In genomic region chr13:34760518-34761287, GRCm38 (mm10) we compare ENCODE assay signal across 13 mouse cellular contexts. TPM values are rescaled to one million over a fixed set of nuclear protein-coding genes. Genes with fewer than 3 reads are reported as not detected.
DNase-seq lines count a peak whose midpoint lies in the region; ATAC-seq and TF ChIP-seq lines count a peak whose summit lies in the region.
"Had no signal": no experiment of that assay in that cellular context is flagged by ENCODE, and none has a peak within 500 bp of the region (broad histone marks: within the 10 kb centered on the region; RNA-seq: fewer than 3 reads in every experiment).

No protein-coding gene starts in this region.

- H3K9ac ChIP-seq in heart, adult 2 months (ENCODE audit: low read depth, low read length): no peak overlapping the region
- H3K9ac ChIP-seq in midbrain, embryonic 11.5 days (ENCODE audit: low read length): no peak overlapping the region
- H3K9ac ChIP-seq in midbrain, embryonic 15.5 days: no peak overlapping the region
- no peak overlapping the region for H3K9ac ChIP-seq in forebrain, embryonic 16.5 days (replicated peaks; ENCODE audit: low read depth, low read length)
- H3K9ac ChIP-seq: neural tube, embryonic 12.5 days had no signal

- ATAC-seq in midbrain, embryonic 11.5 days (ENCODE audit: low FRiP score): peak; percentile 85
- no peak for ATAC-seq in midbrain, embryonic 15.5 days (replicated peaks)
- ATAC-seq in forebrain, embryonic 16.5 days: peak; percentile 54
- ATAC-seq: lung, postnatal 0 days had no signal

- H3K79me2 ChIP-seq in heart, adult 2 months (replicated peaks; ENCODE audit: control insufficient read depth, insufficient read depth, low read length): no peaks in the 10 kb centered on the region

- no peak for TF ChIP-seq POLR2A in heart, adult 2 months (IDR thresholded peaks at IDR 0.05; ENCODE audit: insufficient read depth, low read depth, low read length)

- no peaks in the 10 kb centered on the region for H3K27me3 ChIP-seq in heart, adult 2 months (ENCODE audit: control insufficient read depth, insufficient read depth, low read length)
- H3K27me3 ChIP-seq in midbrain, embryonic 11.5 days (ENCODE audit: control insufficient read depth, insufficient read depth, low read length): no peaks in the 10 kb centered on the region
- H3K27me3 ChIP-seq in midbrain, embryonic 15.5 days (replicated peaks): no peaks in the 10 kb centered on the region
- H3K27me3 ChIP-seq in forebrain, embryonic 16.5 days (replicated peaks; ENCODE audit: control insufficient read depth, insufficient read depth, low read length): no peaks in the 10 kb centered on the region
- H3K27me3 ChIP-seq: neural tube, embryonic 12.5 days had no signal

- H3K36me3 ChIP-seq in heart, adult 2 months (ENCODE audit: control insufficient read depth, insufficient read depth, low read length): 0 out of 2 replicates have a peak, but pooled peaks cover 2% of the 10 kb centered on the region
- H3K36me3 ChIP-seq in midbrain, embryonic 11.5 days (ENCODE audit: control insufficient read depth, insufficient read depth, low read length): no peaks in the 10 kb centered on the region
- no peaks in the 10 kb centered on the region for H3K36me3 ChIP-seq in midbrain, embryonic 15.5 days (replicated peaks)
- H3K36me3 ChIP-seq in forebrain, embryonic 16.5 days (ENCODE audit: control insufficient read depth, insufficient read depth): no peaks in the 10 kb centered on the region
- H3K36me3 ChIP-seq: neural tube, embryonic 12.5 days had no signal

- H3K4me1 ChIP-seq in heart, adult 2 months (ENCODE audit: control insufficient read depth, insufficient read depth, low read length): peaks cover 8% of the 10 kb centered on the region
- H3K4me1 ChIP-seq in midbrain, embryonic 11.5 days (ENCODE audit: control insufficient read depth, insufficient read depth, low read length): peaks cover 8% of the 10 kb centered on the region
- peaks cover 8% of the 10 kb centered on the region; the same call in 1 of the 2 replicates for H3K4me1 ChIP-seq in midbrain, embryonic 15.5 days
- peaks cover 6% of the 10 kb centered on the region; the same call in 1 of the 2 replicates for H3K4me1 ChIP-seq in forebrain, embryonic 16.5 days (replicated peaks; ENCODE audit: control insufficient read depth, insufficient read depth, low read length)
- H3K4me1 ChIP-seq: neural tube, embryonic 12.5 days had no signal

- peak overlapping the region; percentile 8; the same call in 1 of the 2 replicates for H3K27ac ChIP-seq in heart, adult 2 months
- H3K27ac ChIP-seq in midbrain, embryonic 11.5 days (ENCODE audit: low read depth, low read length): peak overlapping the region; percentile 42; the same call in 1 of the 2 replicates
- no peak overlapping the region for H3K27ac ChIP-seq in midbrain, embryonic 15.5 days
- no peak overlapping the region for H3K27ac ChIP-seq in forebrain, embryonic 16.5 days (ENCODE audit: low read length)
- H3K27ac ChIP-seq: neural tube, embryonic 12.5 days had no signal

- no peak for DNase-seq in heart, adult 2 months
- no peak for DNase-seq in heart, adult 9 months (ENCODE audit: low spot score in 2 of 2)
- DNase-seq in midbrain, embryonic 11.5 days (ENCODE audit: low spot score, missing footprints): peak; percentile 88
- peak; percentile 26 for DNase-seq in mesoderm, embryonic 11.5 days (ENCODE audit: low read depth, low spot score)
- DNase-seq in left cerebral cortex, postnatal 10 days (ENCODE audit: extremely low spot score in 1 of 2, low spot score in 2 of 2): no peak
- no peak for DNase-seq in cerebellum, adult 11 months

- H3K4me3 ChIP-seq in heart, adult 2 months: no peak overlapping the region
- no peak overlapping the region for H3K4me3 ChIP-seq in midbrain, embryonic 11.5 days (ENCODE audit: low read depth, low read length)
- H3K4me3 ChIP-seq in midbrain, embryonic 15.5 days: no peak overlapping the region
- no peak overlapping the region for H3K4me3 ChIP-seq in forebrain, embryonic 16.5 days (replicated peaks; ENCODE audit: low read length)
- H3K4me3 ChIP-seq: neural tube, embryonic 12.5 days had no signal

- H3K9me3 ChIP-seq in midbrain, embryonic 11.5 days (ENCODE audit: control insufficient read depth, low read length): no peaks in the 10 kb centered on the region
- H3K9me3 ChIP-seq in midbrain, embryonic 15.5 days: no peaks in the 10 kb centered on the region
- H3K9me3 ChIP-seq in forebrain, embryonic 16.5 days (ENCODE audit: control insufficient read depth, low read length): no peaks in the 10 kb centered on the region
- H3K9me3 ChIP-seq: neural tube, embryonic 12.5 days had no signal

- TF ChIP-seq CTCF in heart, adult 2 months (IDR thresholded peaks at IDR 0.05): no peak

- peak overlapping the region; percentile 17; the same call in 1 of the 2 replicates for H3K4me2 ChIP-seq in midbrain, embryonic 11.5 days
- no peak overlapping the region for H3K4me2 ChIP-seq in midbrain, embryonic 15.5 days
- no peak overlapping the region for H3K4me2 ChIP-seq in forebrain, embryonic 16.5 days (ENCODE audit: low read length)
- H3K4me2 ChIP-seq: neural tube, embryonic 12.5 days had no signal

- intact Hi-C loops in heart, adult 2 months (cut with DNase I): no loop called here
- intact Hi-C loops in left cerebral cortex, postnatal 10 days (cut with DNase I): no loop called here

- no peak for TF ChIP-seq EP300 in heart, adult 2 months (IDR thresholded peaks at IDR 0.05; ENCODE audit: insufficient read depth, low read depth, low read length)

- 36% methylated on average over 7 of the region's 7 CpGs for WGBS in heart, adult 2 months
- WGBS in midbrain, embryonic 11.5 days: 2% methylated on average over 7 of the region's 7 CpGs
- 3% methylated on average over 7 of the region's 7 CpGs for whole genome bisulfite sequencing in midbrain, embryonic 15.5 days
- 5% methylated on average over 7 of the region's 7 CpGs for WGBS in forebrain, embryonic 16.5 days

RNA-seq across cellular contexts. Expression of gene Fam50b, which starts 26.1 kb away (rescaled TPM):
- not detected for total RNA-seq in heart, adult 2 months (2021)
- polyA plus RNA-seq in heart, adult 2 months (2012; rRNA removed): 0.18 TPM in 1 of 2 replicates, not detected in the other
- polyA plus RNA-seq in midbrain, embryonic 11.5 days (2014; fragmentation: Nextera tagmentation; extraction: Ambion mirVana): not detected in 2 replicates
- polyA plus RNA-seq in midbrain, embryonic 15.5 days (2015; fragmentation: Nextera tagmentation; extraction: Ambion mirVana): 0.13 TPM in 1 of 2 replicates, not detected in the other
- polyA plus RNA-seq in forebrain, embryonic 16.5 days (2015; fragmentation: Nextera tagmentation; extraction: Ambion mirVana): not detected in 2 replicates
- total RNA-seq in left cerebral cortex, postnatal 10 days (2021): not detected
- total RNA-seq: layer of hippocampus, adult 18-20 months had no signal
- polyA plus RNA-seq: C2C12; frontal cortex, adult 2 months; neural tube, embryonic 12.5 days had no signal

Comparison
In these comparisons a context has a peak if more than half of its experiments do, and no peak if none do; other contexts are left out.
1. H3K27ac ChIP-seq: peak in heart, adult 2 months (single experiment) and midbrain, embryonic 11.5 days (single experiment); none in midbrain, embryonic 15.5 days (single experiment) and forebrain, embryonic 16.5 days (single experiment).
2. DNase-seq: peak in midbrain, embryonic 11.5 days (single experiment) and mesoderm, embryonic 11.5 days (single experiment); none in heart, adult 2 months (0 of 2), heart, adult 9 months (0 of 2), left cerebral cortex, postnatal 10 days (0 of 2) and cerebellum, adult 11 months (single experiment).